Mouse (Mus musculus) frontal cortex, adult (tissue): ENCODE data around the gene Ddx18.

Experiments used
- ATAC-seq: cut with Nextera tagmentation; 2 replicates; pipeline ENCODE4 v1.9.2; 2017; ENCODE audit warnings: mild to moderate bottlenecking, moderate library complexity, mixed read lengths; ENCODE audit not compliant: low TSS enrichment

Ddx18 gene

DNA sequence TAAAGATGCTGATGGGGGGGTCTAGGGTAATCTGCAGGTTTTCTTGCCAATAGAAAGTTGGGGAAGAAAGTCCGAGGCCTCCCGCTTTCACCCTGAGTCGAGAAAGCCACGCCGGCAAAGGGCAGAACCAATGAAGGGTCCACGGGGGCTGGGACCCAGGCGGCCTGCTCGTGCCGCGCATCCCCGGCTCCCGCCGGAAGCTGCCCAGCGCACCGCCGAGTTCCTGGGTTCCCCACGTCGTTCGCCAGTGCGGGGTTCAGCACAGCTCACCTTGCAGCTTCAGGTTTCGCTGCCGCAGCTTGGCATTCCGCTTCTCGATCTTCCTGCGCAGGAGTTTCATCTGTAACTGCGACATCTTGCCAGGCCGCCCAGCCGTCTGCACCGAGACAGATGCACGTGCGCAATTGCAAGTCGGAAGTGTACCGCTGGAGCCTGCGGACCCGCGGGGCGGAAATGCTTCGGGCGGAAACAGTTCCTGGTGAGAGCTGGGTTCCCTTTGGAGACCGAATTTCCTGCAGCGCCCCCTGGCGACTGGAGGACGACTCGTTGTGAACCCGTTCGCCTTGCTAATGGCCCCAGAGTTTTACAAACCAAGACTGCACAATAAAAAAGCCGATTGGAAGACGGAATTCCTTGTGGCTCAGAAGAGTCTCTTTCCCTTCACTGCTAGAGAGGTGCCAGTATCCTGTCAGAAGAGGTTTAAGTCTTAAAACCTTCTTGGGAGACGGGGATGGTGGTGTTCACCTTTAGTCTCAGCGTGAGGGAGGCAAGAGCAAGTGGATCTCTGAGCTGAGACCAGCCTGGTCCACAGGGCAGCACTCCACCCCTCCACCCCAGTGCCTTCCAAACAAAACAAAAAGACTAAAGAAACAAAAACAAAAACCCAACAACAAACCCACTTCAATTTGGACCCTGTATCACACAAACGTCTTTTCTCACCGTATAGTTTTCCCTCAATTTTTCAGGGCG is at the start of gene Ddx18:
TSS of gene Ddx18 (minus strand) at position 469 of the 969 bp plus-strand sequence.
- peak; percentile 97 for ATAC-seq

DNA sequence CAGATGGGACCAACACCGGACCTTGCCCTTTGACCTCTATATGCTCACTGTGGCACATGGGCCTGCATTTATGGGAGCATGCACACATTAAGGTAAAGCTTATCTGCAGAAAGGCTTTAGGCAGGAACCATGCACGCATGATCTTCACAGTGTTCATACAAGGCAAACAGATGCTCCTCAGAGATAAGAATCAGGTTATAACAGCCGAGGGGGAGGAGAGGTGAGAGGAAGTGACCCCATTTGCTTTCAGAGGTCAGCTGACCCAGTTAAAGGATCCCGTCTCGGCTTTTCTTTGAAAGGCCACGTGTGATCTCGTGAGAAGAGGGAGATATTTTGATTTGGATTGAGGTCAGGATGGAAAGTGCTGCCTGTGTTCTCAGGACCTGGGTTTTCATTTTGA is 40.2 kb upstream of the Ddx18 start:
- no peak for ATAC-seq

DNA sequence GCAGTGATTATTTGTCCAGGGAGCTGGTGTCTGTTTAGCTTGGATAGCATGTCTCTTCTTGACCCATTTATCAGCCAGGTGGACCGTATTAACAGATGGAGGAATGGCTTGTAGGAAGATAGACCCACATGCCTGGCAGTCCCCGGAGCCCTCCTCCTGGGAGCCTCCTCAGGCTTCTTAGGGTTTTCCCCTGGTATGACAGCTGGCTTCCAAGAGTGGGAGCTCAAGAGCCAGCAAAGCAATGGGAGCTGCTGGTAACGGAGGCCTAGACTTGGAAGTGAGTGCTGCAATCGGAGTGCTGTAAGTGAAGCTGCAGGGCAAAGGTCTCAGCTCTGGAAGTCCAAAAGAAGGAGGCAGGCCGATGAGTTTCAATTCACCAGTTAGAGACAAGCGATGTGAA is 37.3 kb upstream of the Ddx18 start:
- ATAC-seq = peak; percentile 91

DNA sequence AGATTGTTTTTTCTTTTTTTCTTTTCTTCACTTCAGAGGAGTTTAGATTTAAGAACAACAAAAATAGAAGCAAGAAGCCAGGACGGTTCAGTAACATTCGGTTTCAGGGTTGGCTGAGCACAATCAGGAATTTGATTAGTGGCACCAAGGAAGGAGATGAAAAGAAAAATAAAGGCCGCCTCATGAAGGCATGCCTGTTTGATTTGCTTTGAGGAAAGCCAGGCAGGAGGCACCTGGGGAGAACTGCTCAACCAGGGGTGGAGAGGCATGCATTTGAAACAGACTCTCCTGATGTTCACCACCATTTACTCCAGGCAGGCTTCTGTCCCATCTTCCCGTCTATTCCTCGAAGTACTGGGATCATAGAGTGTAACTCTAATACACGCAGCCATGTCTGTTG is 34.1 kb upstream of the Ddx18 start:
- ATAC-seq = no peak

DNA sequence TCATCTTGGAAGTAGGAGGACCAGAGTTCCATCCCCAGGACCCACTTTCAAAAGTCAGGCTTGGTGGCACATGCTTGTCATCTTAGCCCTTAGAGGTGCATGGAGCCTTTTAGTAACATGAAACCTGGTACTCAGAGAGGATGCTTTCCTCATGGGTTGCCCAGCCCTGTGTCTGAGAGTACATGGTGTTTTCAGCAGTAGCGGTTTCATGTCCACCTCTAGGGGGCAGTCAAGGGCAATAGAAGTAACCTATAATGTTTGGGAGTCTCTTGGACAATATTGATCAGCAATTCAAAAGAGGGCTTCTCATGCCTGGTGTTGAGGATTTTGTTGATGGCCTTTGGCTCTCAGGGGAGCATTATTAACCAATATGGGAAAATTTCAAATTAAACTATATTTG is 33.3 kb upstream of the Ddx18 start:
- peak; percentile 64; the same call in 1 of the 2 replicates for ATAC-seq

DNA sequence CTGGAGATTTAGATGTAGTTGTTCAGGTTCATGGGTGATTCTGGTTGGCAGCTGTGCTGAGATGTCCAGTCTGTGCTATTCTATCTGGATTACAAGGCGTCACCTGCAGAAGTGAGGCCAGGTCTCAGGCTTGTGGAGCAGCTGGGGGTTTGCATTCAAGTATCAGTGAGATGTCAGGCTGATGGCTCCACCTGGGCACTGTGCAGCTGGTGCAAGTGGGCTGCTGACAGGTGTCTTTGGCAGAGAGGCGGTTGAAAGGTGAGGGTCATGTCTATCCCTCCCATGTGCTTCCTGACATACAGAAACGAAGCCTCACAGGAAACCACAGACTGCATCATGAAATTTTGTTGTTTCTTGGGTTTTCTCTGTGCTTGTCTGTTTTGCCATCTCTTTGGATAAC is 30.6 kb upstream of the Ddx18 start:
- ATAC-seq = no peak

DNA sequence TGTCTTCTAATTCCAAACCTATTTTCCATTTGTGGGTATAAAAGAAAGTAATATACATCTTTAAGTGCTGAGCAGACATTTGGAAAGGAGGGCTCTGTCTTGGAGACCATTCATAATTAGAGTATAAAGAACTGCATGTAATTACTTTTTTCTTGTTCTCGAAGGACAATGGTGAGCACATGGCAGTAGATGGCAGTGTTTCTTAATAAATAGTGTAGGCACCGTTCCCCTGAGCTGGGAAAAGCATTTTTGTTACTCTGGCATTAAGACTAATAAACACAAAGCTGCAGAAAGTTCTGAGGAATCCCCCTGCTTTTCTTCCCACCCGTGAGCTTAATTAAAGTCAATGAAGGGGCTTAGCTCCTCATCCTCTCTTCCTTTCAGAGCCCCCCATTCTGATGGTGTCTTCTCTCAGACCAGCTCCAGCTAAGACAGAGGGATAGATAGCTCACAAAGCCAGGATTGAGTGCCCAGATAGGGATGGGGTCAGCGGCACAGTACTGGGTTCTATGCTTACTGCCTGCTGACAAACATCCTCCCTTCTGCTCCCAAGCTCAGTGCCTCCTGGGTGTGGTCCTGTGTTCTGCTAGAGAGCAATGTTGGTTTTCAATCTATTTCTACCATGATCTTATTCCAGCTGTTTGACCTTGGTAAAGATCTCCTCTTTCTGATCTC is 29.3 kb upstream of the Ddx18 start:
- peak; percentile 48; the same call in 1 of the 2 replicates for ATAC-seq

DNA sequence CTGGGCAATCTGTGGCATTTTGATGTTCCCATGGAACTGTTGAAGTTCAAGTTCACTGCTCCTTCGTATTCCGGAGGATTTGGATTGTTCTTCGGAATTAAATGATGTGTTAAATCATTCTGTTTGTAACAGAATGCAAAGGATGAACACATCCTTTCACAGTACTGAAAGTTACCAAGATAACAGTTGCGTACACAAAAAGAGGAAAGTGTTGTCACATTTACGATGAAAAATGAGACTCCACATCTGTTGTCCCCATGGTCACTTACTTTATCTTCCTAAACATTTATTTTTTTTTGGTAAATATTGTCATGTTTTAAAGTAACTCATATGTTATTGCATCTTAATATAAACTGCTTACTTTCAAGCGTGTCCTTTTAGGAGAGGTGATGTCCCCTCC is 17.0 kb upstream of the Ddx18 start:
- no peak for ATAC-seq

DNA sequence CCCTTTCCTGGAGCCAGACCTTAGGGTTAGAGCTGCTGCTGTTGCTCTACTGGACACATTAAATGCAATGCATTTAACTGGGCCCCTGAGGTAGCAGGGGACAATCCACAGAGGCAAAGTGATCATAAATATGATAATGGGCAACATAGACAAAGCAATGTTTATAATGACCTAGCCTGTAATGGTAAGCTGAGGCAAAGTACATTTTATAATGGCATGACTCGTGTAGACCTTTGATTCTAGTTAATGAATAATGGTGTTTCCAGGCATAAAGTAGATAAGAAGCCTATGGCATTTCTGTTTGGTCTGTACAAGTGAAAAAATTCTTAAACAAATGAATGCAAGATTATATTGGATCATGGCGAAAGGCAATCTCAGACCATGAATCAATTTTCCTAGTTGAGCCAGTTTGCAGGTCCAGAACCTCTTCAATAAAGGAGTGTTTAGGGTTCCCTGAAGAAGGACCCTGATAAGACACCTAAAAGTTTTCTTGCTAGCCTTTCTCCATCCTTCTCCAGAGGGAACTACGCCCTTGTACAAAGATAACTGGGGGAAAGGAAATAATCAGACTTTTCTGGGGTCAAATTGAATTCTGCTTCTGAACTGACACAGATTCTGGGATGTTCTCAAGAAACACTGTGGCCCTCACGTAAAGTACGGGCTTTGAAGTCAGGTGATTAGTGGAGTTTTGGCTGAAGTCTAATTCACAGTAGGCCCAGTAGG is 13.5 kb upstream of the Ddx18 start:
- no peak for ATAC-seq

DNA sequence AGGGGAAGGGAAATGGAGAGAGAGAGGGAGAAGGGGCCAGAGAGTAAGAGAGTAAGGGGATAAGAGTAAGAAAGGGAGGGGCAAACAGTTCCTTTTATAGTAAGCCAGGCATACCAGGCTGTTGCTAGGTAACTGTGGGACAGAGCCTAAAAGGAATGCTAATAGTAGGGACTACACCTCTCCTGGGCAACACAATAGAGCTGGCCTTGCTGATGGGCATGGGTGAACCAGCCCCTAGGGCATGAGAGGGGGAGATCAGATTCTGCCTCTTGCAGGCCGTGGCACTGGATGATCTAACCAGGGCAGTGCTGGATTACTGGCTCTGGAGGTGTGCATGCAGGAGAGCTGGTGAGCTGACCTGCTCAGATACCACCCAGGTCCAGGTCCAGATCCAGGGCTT is 9.7 kb upstream of the Ddx18 start:
- ATAC-seq = no peak

DNA sequence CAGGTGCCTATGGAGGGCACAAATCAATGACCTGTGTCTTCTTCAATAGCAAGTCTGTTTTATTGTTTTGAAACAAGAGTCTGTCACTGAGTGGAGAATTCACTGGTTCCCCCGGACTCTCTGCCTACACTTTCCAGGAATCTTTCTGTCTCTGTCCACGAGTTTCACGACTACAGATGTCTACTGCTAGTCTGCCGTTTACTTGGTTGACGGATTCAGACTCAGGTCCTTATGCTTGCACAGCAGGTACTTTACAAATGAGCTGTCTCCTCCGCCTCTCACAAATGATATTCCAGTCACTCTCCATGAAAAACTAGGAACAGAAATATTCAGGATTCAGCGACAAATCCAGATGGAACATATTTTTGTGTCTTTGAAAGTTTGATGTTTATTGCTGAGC is 2.7 kb upstream of the Ddx18 start:
- ATAC-seq = peak; percentile 58

DNA sequence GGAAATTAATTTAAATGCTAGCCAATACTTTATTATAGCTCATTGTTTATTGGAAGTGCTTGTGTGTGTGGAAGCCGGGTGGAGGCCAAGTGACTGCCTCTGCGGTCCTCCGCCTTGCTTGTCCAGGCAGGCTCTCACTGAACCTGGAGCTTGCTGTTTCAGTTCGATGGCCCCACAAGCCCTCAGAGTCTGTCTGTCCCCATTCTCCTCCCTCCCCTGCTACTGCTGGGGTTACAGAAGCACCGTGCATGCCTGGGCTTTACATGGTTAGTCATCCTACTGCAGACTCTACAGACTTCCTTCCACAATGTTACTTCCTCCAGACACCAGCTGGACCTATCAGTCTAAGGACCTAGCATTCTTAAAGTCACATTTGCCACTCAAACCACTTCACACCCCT is 9.9 kb downstream of the Ddx18 start:
- ATAC-seq = no peak

DNA sequence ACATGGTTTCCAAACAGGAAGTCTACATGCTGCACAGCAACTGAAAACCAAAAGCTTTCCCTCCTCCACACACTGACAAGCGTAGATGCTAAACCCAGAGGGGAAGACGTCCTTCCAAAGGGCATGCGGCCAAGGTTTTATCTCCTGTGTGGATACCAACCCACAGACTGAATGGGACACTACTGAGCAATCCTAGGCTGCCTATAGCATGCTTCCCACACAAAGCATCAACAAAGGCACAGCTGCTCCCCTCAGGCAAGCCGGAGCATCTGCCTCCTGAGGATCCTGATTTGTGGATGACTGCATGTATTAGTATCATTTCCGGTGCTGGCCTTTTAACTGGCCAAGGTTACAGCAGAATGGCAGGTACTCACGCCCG is 16.3 kb downstream of the Ddx18 start:
- ATAC-seq = peak; percentile 69

DNA sequence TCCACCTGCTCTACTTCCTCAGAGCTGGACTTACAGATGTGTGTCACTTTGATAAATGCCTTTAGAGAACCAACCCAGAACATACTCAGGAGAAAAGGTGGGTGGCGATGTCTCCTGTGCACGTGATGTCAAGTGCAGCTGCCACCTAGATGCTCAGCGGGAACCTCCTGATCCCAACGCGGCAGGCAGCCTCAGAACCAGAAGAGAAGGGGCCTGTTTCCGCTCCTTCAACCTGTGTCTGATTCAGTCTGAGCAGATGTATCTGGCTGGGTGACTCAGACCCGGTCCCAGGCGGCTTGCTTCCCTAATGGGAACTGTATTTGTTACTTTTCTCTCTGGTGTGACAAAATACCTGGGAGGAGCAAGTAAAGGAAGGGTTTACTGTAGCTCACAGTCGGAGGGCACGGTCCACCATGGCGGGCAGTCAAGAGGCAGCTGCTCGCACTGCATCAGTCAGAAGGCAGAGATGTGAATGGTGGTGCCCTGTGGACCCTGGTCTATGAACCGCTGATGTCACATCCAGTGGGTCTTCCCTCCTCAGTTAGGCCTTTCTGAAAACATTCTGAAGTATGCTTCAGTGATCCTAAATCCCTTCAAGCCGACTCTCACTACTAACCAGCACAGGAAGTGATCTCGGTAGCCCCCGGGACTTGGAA is 16.9 kb downstream of the Ddx18 start:
- ATAC-seq = peak; percentile 34; the same call in 1 of the 2 replicates

DNA sequence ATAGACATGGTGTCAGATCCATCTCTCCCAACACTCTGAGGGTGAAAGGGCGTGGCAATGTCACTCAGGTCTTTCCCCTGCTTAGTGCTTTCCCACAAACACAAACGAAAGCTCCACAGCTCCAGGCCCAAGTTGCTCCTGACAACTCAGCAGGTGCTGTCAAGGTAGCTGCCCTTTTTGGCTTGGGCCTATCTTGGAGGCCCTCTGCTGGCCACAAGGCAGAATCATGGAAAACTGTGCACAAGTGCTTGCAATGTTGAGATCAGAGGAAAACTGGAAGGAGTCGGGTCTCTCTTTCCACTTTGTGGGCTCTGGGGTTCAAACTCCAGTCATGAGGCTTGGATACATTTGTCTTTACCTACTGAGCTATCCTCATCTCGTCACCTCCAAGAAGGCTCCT is 18.3 kb downstream of the Ddx18 start:
- ATAC-seq = peak; percentile 38; the same call in 1 of the 2 replicates

DNA sequence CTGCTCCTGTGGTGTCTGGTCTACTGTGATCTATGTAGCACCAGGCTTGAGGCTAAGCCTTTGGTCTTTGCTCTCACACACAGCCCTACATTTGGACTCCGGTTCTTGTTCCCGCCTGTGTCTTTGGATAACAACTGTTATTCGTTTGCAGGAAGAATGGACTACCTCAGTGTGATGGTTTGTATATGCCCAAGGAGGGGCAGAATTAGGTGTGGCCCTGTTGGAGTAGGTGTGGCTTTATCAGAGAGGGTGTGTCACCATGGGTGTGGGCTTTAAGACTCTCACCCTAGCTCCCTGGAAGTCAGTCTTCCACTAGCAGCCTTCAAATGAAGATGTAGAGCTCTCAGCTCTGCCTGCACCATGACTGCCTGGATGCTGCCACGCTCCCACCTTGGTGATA is 19.1 kb downstream of the Ddx18 start:
- no peak for ATAC-seq

DNA sequence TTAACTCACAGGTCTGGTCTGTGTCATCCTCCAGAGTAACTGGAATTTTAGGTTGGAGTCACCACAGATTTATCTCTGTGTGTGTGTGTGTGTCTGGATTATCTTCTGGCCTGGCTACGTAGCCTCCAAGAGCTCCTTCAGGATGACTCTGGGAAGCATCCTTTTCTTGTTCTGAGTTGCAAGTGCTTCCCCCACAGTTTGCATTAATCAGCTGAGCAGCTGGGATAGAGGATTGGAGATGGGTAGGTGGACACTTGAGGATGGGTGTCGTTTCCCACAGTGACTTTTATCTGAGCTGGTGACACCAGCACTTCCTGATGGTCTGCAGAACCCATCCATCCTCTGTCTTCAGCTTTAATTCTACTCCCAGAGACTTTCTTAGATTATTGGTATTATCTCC is 20.9 kb downstream of the Ddx18 start:
- ATAC-seq = peak; percentile 69

DNA sequence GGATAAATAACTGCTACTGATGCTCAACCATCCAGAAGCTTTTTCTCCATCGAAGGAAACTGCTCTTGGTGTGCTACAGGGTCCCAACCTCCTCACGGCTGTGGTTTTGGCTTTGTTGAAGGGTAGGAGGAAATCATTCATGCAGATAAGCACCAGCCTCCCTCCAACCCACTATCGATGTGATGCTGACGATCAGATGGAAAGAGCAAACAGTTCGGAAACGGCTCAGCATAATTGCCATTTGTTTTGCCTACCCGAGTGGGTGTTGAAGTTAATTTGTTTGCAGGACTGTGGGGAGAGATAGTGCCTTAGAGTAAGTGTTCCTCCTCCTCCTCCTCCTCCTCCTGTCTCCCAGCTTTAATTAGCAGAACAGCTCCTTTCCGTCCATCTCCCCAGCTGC is 27.4 kb downstream of the Ddx18 start:
- ATAC-seq = peak; percentile 47; the same call in 1 of the 2 replicates

DNA sequence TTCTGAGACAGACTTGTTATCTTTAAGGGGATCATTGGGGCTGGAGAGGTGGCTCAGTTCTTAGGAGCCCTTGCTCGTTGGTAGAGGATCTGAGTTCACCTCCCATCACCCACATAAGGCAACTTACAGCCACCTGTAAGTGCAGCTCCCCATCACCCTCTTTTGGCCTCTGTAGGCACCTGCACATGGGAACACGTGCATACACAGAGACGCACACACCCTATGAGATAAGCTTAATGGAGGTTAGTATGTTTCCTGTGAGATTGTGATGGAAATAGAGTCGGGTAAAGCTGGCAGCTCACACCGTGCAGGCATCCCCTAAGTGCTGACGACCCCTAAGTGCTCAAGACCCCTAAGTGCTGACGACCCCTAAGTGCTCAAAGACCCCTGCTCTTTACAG is 36.4 kb downstream of the Ddx18 start:
- no peak for ATAC-seq

DNA sequence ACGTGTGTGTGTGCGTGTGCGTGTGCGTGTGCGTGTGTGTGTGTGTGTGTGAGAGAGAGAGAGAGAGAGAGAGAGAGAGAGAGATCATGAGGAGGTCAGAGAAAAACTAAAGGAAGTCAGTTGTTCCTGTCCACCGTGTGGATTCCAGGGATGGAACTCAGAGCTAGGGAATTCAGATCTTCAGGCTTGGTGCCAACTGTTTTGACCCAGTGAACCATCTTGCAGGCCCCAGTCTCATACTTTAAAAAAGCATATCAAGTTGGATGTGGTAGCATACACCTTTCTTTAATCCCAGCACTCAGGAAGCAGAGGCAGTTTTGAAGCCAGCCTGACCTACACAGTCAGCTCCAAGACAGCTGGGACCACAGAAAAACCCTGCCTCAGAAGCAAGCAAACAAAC is 38.5 kb downstream of the Ddx18 start:
- no peak for ATAC-seq

DNA sequence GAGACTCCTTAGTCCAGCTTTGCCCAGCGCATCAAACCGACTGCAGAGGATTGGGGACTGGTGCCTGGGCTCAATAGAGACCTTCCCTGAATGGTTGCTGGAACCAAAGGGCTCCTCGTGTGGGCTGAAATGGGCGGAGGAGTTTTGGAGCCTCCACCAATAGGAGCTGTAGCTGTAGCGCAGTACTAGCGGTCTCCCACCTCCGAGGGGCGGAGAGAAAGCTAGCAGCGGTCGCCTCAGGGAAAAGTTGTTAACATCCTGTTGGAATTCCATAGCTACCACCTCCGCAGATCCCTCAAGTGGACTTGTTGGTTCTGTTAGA is 39.4 kb downstream of the Ddx18 start, which contains the start of gene Htr5b:
TSS of gene Htr5b (minus strand) at position 67 of the 322 bp plus-strand sequence.
- ATAC-seq = peak; percentile 68
